Mouse (Mus musculus): ENCODE measurements around the gene Fzr1.

DNA sequence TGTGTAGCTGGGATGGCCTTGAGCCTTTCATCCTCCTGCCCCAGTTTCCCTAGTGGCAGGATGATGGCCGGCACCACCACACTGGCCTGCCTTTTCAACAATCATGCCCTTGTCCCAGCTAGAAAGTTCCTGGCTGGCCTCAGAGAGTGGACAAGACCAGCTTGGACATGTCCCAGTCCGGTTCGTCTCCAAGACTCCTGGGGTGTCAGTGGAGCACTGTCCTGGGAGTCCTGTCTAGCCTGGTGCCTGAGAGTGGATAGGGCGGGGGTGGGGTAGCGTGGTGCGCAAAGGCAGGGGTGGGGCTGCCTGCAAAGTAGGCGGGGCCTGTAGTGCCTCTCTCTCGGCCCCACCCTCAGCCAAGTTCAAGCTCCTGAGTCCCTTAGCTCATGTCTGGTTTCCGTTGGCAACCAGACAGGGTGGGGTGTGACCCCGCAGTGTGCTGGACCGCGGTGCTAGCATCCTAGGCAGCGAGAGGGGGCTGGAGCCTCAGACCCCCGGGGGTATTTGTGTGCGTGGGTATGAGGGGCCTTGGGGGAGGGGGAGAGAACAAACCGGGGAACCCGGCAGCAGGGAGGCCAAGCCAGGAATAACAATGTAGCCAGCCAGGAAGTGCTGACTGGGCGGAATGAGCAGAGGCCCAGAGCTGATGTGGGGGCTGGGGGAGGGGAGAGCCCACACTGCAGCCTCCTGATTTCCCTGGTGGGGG is 23.4 kb upstream of the Fzr1 start:
- no peak for TF ChIP-seq POLR2A (IDR thresholded peaks at IDR 0.05; ENCODE audit: borderline replicate concordance, low read depth, low read length)
- TF ChIP-seq CTCF (IDR thresholded peaks at IDR 0.05; ENCODE audit: low read depth, low read length) = no peak

All from bone marrow macrophage, adult 2 months (primary cell).